Mouse (Mus musculus) mammary gland, adult 2 months (tissue): ENCODE results near the gene Tbx4. TPM values are rescaled to one million over a fixed set of nuclear protein-coding genes. Genes with fewer than 3 reads are reported as not detected.

ENCODE experiments used
- polyA plus RNA-seq: library from polyadenylated mRNA; depleted of rRNA; stranded (reverse); fragments of >200 nt; gene quantifications from 2 replicates; pipeline ENCODE4 v1.2.3, GENCODE M21; 2012; ENCODE audit warnings: low replicate concordance; rRNA removed

Gene Tbx4
- polyA plus RNA-seq, result 0.18 and 0.73 TPM in 2 replicates

GRCm38 (mm10) chr11:85885665-85886428 is at the start of gene Tbx4:
TSS of gene Tbx4 (plus strand) at chr11:85886422.

GRCm38 (mm10) chr11:85850233-85850632 is 36.0 kb upstream of the Tbx4 start, which contains the start of gene Gm11444:
TSS of gene Gm11444 (minus strand) at chr11:85850333.

Other genes starting within 250 kb of the Tbx4 start
- 10.0 and 23.2 TPM in 2 replicates for gene Tbx2, start 53.9 kb upstream of the Tbx4 start, polyA plus RNA-seq
- not detected in 2 replicates for gene Gm11444, start 36.1 kb upstream of the Tbx4 start, polyA plus RNA-seq